Mouse (Mus musculus) megakaryocyte, embryonic 14.5 days (primary cell): ENCODE measurements around the gene Ctf2.

Experiments used
- FLI1 ChIP-seq: IDR thresholded peaks from 2 replicates; pipeline ENCODE4 v1.6.1; 2012; ENCODE audit warnings: low read length, inconsistent platforms, mixed read lengths
- GATA1 ChIP-seq: IDR thresholded peaks from 3 replicates; pipeline ENCODE4 v1.6.1; 2012; ENCODE audit warnings: mixed read lengths, low read length, inconsistent platforms, borderline replicate concordance

- TF ChIP-seq GATA1 (no peak), FLI1 (no peak)
Observed at GRCm38 (mm10) chr7:127751619-127752018, 19.7 kb upstream of the Ctf2 start.
